Mouse (Mus musculus): ENCODE measurements around the gene Gpalpp1. TPM values are rescaled to one million over a fixed set of nuclear protein-coding genes. Genes with fewer than 3 reads are reported as not detected.
A peak's percentile ranks its signal among the peaks of the same experiment; 100 is the strongest.

The Gpalpp1 gene
- total and polyA plus RNA-seq, 2 experiments from 2014 or later: 8.6 to 18.6 TPM

DNA sequence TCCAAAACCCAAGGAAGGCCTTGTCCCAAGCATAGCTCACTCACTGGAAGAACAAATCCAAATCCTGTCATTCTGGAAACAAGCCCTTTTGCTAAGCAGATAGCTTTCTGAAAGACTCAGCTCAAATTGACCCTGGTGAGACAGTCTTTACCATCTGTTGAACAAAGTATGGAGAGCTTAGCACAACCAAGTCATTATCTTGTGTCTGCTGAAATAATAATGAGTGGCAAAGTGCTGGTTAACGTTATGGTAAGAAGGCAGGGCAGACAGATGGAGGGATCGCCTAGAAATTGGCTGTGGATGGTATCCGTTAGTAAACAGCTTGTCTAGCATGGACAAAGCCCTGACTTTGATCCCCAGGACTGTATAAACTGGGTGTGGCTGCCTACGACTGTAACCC, 34.8 kb downstream of the Gpalpp1 start:
- Histone ChIP-seq H3K4me3 (ENCODE audit: low read depth, low read length) (no peak overlapping the region), H3K27me3 (ENCODE audit: insufficient read depth, low read length) (no peaks in the 10 kb centered on the region), H3K9me3 (ENCODE audit: low read length) (no peaks in the 10 kb centered on the region), H3K4me2 (ENCODE audit: low read depth, low read length, poor library complexity, severe bottlenecking) (no peak overlapping the region), H3K9ac (replicated peaks; ENCODE audit: low read length, poor library complexity, severe bottlenecking) (no peak overlapping the region), H3K27ac (ENCODE audit: low read depth, low read length) (peak overlapping the region; percentile 55; the same call in 1 of the 2 replicates), H3K36me3 (ENCODE audit: insufficient read depth, low read length) (no peaks in the 10 kb centered on the region), H3K4me1 (ENCODE audit: insufficient read depth, low read length) (peaks cover 6% of the 10 kb centered on the region)
- WGBS: 57% methylated on average over 4 of the region's 4 CpGs
- DNase-seq (ENCODE audit: low spot score): no peak
- no peak for ATAC-seq (ENCODE audit: low FRiP score)
- no peak for TF ChIP-seq CTCF (IDR thresholded peaks at IDR 0.05)

DNA sequence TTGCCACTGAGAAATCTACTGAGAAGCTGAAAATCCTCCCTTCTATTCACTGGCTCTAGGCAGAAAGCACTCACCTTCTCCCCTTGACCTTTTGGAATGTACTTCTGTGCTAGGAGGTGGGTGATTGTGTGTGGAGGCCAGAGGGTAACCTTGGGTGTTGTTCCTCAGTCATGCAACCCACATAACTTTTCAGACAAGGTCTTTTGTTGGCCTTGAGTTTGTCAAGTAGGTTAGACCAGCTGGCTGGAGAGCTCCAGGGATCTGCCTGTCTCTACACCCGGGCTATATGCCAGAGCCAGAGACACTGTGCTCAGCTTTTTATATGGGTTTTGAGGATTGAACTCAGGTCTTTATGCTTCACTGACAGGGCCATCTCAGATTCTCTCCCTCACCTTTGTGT, 36.4 kb downstream of the Gpalpp1 start:
- DNase-seq (ENCODE audit: low spot score) (no peak), ATAC-seq (ENCODE audit: low FRiP score) (no peak)
- no peak overlapping the region for H3K4me3 ChIP-seq (ENCODE audit: low read depth, low read length)
- 88% methylated on average over 1 of the region's 1 CpGs for WGBS
- no peak overlapping the region for H3K27ac ChIP-seq (ENCODE audit: low read depth, low read length)
- no peaks in the 10 kb centered on the region for H3K9me3 ChIP-seq (ENCODE audit: low read length)
- H3K27me3 ChIP-seq (ENCODE audit: insufficient read depth, low read length): no peaks in the 10 kb centered on the region
- no peak for TF ChIP-seq CTCF (IDR thresholded peaks at IDR 0.05)
- H3K4me2 ChIP-seq (ENCODE audit: low read depth, low read length, poor library complexity, severe bottlenecking): no peak overlapping the region
- H3K36me3 ChIP-seq (ENCODE audit: insufficient read depth, low read length): no peaks in the 10 kb centered on the region
- H3K9ac ChIP-seq (replicated peaks; ENCODE audit: low read length, poor library complexity, severe bottlenecking): no peak overlapping the region
- peaks cover 6% of the 10 kb centered on the region for H3K4me1 ChIP-seq (ENCODE audit: insufficient read depth, low read length)

DNA sequence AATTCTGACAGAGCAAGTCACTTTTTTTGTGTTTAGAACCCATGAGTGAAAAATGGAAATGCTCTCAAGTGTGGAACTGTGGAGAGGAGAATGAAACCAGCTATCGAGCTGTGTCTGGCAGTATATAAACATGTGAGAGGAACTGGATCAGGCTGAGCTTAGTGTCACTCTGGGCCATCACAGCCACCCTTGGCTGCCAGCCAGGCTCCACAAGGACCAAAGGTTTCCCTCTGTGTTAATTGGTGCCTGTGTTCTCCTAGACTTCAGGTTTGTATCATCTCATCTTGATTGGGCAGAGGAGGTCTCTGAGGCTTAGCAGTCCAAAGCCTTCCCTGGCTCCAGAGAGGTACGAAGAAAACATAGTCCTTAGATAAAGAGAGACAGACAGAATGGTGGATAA, 37.9 kb downstream of the Gpalpp1 start:
- H3K4me3 ChIP-seq (ENCODE audit: low read depth, low read length): no peak overlapping the region

DNA sequence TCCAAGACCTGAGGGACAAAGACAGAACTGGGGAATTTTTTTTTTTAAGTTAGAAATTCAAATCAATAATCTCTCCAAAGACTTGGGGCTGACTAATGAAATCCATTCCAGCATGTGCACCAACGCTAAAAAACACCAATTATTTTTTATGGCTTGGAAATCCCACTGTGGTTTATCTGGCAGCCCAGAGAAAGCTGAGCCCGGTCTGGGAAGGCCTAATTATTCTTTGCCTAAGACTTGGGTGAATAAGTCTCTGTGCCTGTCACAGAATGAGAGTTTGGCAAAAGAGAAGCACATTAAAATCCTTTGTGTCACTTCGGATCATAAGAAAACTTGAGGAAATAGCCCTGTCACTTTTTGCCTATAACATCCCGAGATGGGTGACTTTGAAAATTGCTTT, 41.3 kb downstream of the Gpalpp1 start:
- H3K4me2 ChIP-seq (ENCODE audit: low read depth, low read length, poor library complexity, severe bottlenecking): no peak overlapping the region
- H3K4me1 ChIP-seq (ENCODE audit: insufficient read depth, low read length): no peaks in the 10 kb centered on the region
- no peaks in the 10 kb centered on the region for H3K9me3 ChIP-seq (ENCODE audit: low read length)
- H3K36me3 ChIP-seq (ENCODE audit: insufficient read depth, low read length): no peaks in the 10 kb centered on the region
- no peak overlapping the region for H3K27ac ChIP-seq (ENCODE audit: low read depth, low read length)
- 44% methylated on average over 4 of the region's 4 CpGs for WGBS
- no peak overlapping the region for H3K4me3 ChIP-seq (ENCODE audit: low read depth, low read length)
- TF ChIP-seq CTCF (IDR thresholded peaks at IDR 0.05): no peak
- H3K27me3 ChIP-seq (ENCODE audit: insufficient read depth, low read length): no peaks in the 10 kb centered on the region
- no peak for DNase-seq (ENCODE audit: low spot score)
- H3K9ac ChIP-seq (replicated peaks; ENCODE audit: low read length, poor library complexity, severe bottlenecking): no peak overlapping the region
- no peak for ATAC-seq (ENCODE audit: low FRiP score)

More for the DNA sequence above, 37.9 kb downstream of the Gpalpp1 start:
- no peak overlapping the region for H3K9ac ChIP-seq (replicated peaks; ENCODE audit: low read length, poor library complexity, severe bottlenecking)
- ATAC-seq (ENCODE audit: low FRiP score) (no peak), DNase-seq (ENCODE audit: low spot score) (no peak)
- no peak overlapping the region for H3K4me2 ChIP-seq (ENCODE audit: low read depth, low read length, poor library complexity, severe bottlenecking)
- no peaks in the 10 kb centered on the region for H3K9me3 ChIP-seq (ENCODE audit: low read length)
- H3K4me1 ChIP-seq (ENCODE audit: insufficient read depth, low read length): peaks cover 4% of the 10 kb centered on the region
- no peaks in the 10 kb centered on the region for H3K36me3 ChIP-seq (ENCODE audit: insufficient read depth, low read length)
- no peaks in the 10 kb centered on the region for H3K27me3 ChIP-seq (ENCODE audit: insufficient read depth, low read length)
- WGBS: 65% methylated on average over 2 of the region's 2 CpGs
- TF ChIP-seq CTCF (IDR thresholded peaks at IDR 0.05): no peak
- H3K27ac ChIP-seq (ENCODE audit: low read depth, low read length): no peak overlapping the region

DNA sequence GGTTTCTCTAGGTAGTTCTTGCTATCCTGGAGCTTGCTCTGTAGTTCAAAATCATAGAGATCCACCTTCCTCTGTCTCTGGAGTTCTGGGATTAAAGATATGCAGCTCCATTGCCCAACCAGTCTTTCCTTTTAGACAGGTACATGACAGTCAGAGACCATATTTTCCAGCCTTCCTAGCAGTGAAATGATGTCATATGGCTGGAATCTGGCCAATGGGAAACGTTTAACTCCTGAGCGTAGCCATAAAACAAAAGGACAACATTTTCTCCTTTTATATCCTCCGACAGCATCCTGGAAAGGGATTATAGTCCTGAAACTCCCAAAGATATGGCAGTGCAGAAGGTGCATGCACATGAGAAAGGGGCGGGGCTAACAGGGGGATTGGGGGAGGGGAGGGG, 42.3 kb downstream of the Gpalpp1 start:
- Histone ChIP-seq H3K4me1 (ENCODE audit: insufficient read depth, low read length) (no peaks in the 10 kb centered on the region), H3K27ac (ENCODE audit: low read depth, low read length) (no peak overlapping the region), H3K9ac (replicated peaks; ENCODE audit: low read length, poor library complexity, severe bottlenecking) (no peak overlapping the region), H3K36me3 (ENCODE audit: insufficient read depth, low read length) (no peaks in the 10 kb centered on the region), H3K9me3 (ENCODE audit: low read length) (no peaks in the 10 kb centered on the region), H3K4me2 (ENCODE audit: low read depth, low read length, poor library complexity, severe bottlenecking) (no peak overlapping the region), H3K27me3 (ENCODE audit: insufficient read depth, low read length) (no peaks in the 10 kb centered on the region), H3K4me3 (ENCODE audit: low read depth, low read length) (no peak overlapping the region)
- no peak for DNase-seq (ENCODE audit: low spot score)
- no peak for TF ChIP-seq CTCF (IDR thresholded peaks at IDR 0.05)
- 68% methylated on average over 4 of the region's 4 CpGs for WGBS
- ATAC-seq (ENCODE audit: low FRiP score): no peak

DNA sequence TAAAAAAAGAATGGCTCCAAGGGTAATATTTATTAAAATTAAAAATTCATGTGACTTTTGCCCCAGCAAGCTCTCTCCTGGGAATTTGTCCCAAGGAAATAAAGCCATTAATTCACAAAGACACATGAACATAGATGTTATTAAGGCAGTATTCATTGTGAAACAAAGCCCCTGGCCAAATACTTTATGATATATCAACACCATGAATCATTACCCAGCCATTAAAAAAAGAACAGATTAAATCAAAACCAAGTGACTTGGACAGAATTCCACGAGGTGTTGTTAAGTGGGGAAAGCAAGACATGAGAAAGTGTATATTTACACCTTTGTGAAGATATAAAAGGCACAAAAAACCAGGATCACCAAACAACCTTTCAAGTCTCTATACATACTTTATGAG, 43.3 kb downstream of the Gpalpp1 start:
- H3K4me2 ChIP-seq (ENCODE audit: low read depth, low read length, poor library complexity, severe bottlenecking): no peak overlapping the region
- no peaks in the 10 kb centered on the region for H3K36me3 ChIP-seq (ENCODE audit: insufficient read depth, low read length)
- no peak for TF ChIP-seq CTCF (IDR thresholded peaks at IDR 0.05)
- no peak overlapping the region for H3K9ac ChIP-seq (replicated peaks; ENCODE audit: low read length, poor library complexity, severe bottlenecking)
- no peaks in the 10 kb centered on the region for H3K4me1 ChIP-seq (ENCODE audit: insufficient read depth, low read length)
- no peak overlapping the region for H3K4me3 ChIP-seq (ENCODE audit: low read depth, low read length)
- H3K27me3 ChIP-seq (ENCODE audit: insufficient read depth, low read length): no peaks in the 10 kb centered on the region
- H3K27ac ChIP-seq (ENCODE audit: low read depth, low read length): no peak overlapping the region
- H3K9me3 ChIP-seq (ENCODE audit: low read length): no peaks in the 10 kb centered on the region
- ATAC-seq (ENCODE audit: low FRiP score): no peak
- DNase-seq (ENCODE audit: low spot score): no peak
- WGBS: 52% methylated on average over 1 of the region's 1 CpGs
